Mouse (Mus musculus): ENCODE data around the gene Vmn1r46. TPM values are rescaled to one million over a fixed set of nuclear protein-coding genes. Genes with fewer than 3 reads are reported as not detected.
"Not testable (repeated sequence)": the region's sequence is repeated elsewhere in the genome, so short reads cannot be mapped to it uniquely, and the experiment has no call there.

Vmn1r46 gene
- not detected in 2 replicates for polyA plus RNA-seq (2015; fragmentation: Nextera tagmentation; extraction: Ambion mirVana)

DNA sequence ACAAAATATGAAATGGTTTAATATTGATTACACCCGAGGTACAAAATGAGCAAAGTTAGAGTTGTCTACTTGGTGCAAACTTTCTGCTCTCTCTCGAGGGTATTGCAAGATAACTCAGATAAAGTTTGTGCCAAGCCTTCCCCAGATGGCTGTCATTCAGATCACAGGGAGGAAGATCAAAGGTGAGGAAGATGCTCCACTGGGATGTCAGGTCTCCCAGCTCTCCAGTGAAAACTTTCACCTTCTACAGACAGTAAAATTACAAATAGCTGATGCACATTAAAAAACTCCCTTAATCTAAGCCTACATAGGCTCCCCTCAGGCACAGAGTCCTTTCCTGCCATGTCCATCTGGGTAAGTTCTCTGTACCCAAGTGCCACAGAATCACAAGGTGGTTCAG is at the start of gene Vmn1r46:
TSS of gene Vmn1r46 (plus strand) at position 301 of the 400 bp plus-strand sequence.
- Histone ChIP-seq H3K27ac (no peak within 1 kb of the TSS), H3K4me2 (replicated peaks) (no peak within 1 kb of the TSS), H3K9ac (no peak within 1 kb of the TSS), H3K9me3 (peaks cover 10% of the 10 kb centered on the region; the same call in 1 of the 2 replicates), H3K36me3 (no peaks in the 10 kb centered on the region), H3K27me3 (no peaks in the 10 kb centered on the region), H3K4me1 (no peaks in the 10 kb centered on the region), H3K4me3 (no peak within 1 kb of the TSS)
- WGBS, result 73% methylated on average over 2 of the region's 2 CpGs
- ATAC-seq (ENCODE audit: low FRiP score, low read depth), result no peak

DNA sequence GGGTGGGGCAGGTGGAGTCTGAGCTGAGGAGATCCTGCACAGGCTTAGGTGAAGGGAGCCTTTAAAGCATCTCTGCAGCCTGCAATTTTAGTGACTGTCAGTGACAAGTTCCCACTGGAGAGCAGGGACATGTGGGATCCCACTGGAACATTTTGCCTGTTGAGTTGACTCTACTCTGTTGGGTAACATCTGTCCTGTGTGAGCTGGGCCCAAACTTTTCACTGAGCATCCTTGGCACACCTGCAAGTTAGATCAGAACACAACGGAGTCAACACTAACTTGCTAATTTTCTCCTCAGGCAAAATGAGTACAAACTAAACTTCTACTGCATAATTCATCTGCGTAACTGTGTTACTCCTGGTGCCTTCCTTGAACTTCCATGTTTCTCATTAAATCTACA is 28.6 kb upstream of the Vmn1r46 start, which contains the start of gene Vmn1r45:
TSS of gene Vmn1r45 (minus strand) at position 101 of the 400 bp plus-strand sequence.
- H3K36me3 ChIP-seq; ATAC-seq (ENCODE audit: low FRiP score, low read depth); H3K9ac ChIP-seq; H3K27me3 ChIP-seq; H3K9me3 ChIP-seq; H3K4me3 ChIP-seq; H3K4me2 ChIP-seq (replicated peaks); H3K4me1 ChIP-seq; H3K27ac ChIP-seq: not testable (repeated sequence)
- 85% methylated on average over 2 of the region's 2 CpGs for WGBS

- 77% methylated on average over 2 of the region's 2 CpGs for WGBS
- Histone ChIP-seq H3K4me1 (no peaks in the 10 kb centered on the region), H3K36me3 (no peaks in the 10 kb centered on the region), H3K4me3 (no peak overlapping the region), H3K9me3 (peaks cover 6% of the 10 kb centered on the region; the same call in 1 of the 2 replicates), H3K4me2 (replicated peaks) (no peak overlapping the region), H3K9ac (no peak overlapping the region), H3K27me3 (no peaks in the 10 kb centered on the region), H3K27ac (no peak overlapping the region)
- ATAC-seq (ENCODE audit: low FRiP score, low read depth), result no peak
Measured at GRCm38 (mm10) chr6:89940926-89941325, 28.2 kb upstream of the Vmn1r46 start.

DNA sequence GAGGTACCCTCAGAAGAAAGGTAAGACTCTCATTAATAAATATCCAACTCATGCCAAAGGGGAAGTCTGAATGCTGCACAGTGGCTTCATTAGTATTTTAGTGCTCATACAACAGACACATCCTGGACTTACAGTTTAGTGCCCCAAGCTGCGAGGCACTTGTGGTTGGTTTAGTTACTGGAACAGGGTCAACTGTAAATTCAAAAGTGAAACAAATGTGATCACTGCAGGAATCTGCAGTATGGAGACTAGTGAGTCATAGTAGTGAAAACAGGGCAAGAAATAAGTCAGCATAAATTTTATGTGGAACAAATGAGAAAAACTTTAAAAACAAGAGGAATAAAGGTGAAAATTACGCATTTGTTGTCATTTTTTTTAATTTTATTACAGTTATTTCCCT is 15.6 kb upstream of the Vmn1r46 start:
- H3K4me3 ChIP-seq, result no peak overlapping the region
- H3K9ac ChIP-seq, result no peak overlapping the region
- no peaks in the 10 kb centered on the region for H3K27me3 ChIP-seq
- H3K27ac ChIP-seq, result no peak overlapping the region
- H3K9me3 ChIP-seq, result peaks cover 15% of the 10 kb centered on the region; the same call in 1 of the 2 replicates
- no peak for ATAC-seq (ENCODE audit: low FRiP score, low read depth)
- H3K4me1 ChIP-seq, result no peaks in the 10 kb centered on the region
- H3K36me3 ChIP-seq, result no peaks in the 10 kb centered on the region
- H3K4me2 ChIP-seq (replicated peaks), result no peak overlapping the region
- 74% methylated on average over 2 of the region's 2 CpGs for WGBS

DNA sequence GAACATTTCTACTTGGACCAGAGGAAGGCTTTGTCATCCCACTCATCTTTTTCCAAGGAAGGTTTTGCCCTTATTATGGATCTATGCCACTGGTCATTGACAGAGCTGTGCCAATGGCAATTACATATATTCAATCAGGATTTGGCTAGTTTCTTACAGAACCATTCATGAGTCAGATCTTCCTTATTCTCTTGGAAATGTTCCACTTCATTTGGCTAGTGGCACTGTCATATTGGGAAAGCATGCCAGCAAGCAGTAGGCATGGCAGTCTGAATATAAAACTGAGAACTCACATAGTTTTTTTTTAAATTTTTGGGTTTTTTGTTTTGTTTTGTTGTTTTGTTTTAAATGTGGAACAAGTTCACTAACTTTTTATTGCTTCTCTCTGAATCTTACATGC is 2.8 kb upstream of the Vmn1r46 start:
- H3K27ac ChIP-seq, result no peak overlapping the region
- no peaks in the 10 kb centered on the region for H3K27me3 ChIP-seq
- no peaks in the 10 kb centered on the region; the same call in 1 of the 2 replicates for H3K9me3 ChIP-seq
- H3K9ac ChIP-seq, result no peak overlapping the region
- no peak overlapping the region for H3K4me3 ChIP-seq
- no peaks in the 10 kb centered on the region for H3K4me1 ChIP-seq
- no peak overlapping the region for H3K4me2 ChIP-seq (replicated peaks)
- H3K36me3 ChIP-seq, result no peaks in the 10 kb centered on the region
- no peak for ATAC-seq (ENCODE audit: low FRiP score, low read depth)

- Histone ChIP-seq H3K4me3 (no peak overlapping the region), H3K4me2 (replicated peaks) (no peak overlapping the region), H3K27me3 (no peaks in the 10 kb centered on the region), H3K4me1 (no peaks in the 10 kb centered on the region), H3K36me3 (no peaks in the 10 kb centered on the region), H3K9ac (no peak overlapping the region), H3K27ac (no peak overlapping the region), H3K9me3 (peaks cover 8% of the 10 kb centered on the region; the same call in 1 of the 2 replicates)
- ATAC-seq (ENCODE audit: low FRiP score, low read depth), result no peak
- 41% methylated on average over 1 of the region's 1 CpGs for WGBS
Measured at GRCm38 (mm10) chr6:89985989-89986388, 16.9 kb downstream of the Vmn1r46 start.

- H3K4me2 ChIP-seq (replicated peaks); H3K27me3 ChIP-seq; H3K36me3 ChIP-seq; H3K9ac ChIP-seq; H3K27ac ChIP-seq; H3K4me3 ChIP-seq; H3K4me1 ChIP-seq; ATAC-seq (ENCODE audit: low FRiP score, low read depth); H3K9me3 ChIP-seq: not testable (repeated sequence)
- 97% methylated on average over 1 of the region's 1 CpGs for WGBS
Measured at GRCm38 (mm10) chr6:90015847-90016246, 46.7 kb downstream of the Vmn1r46 start, which contains the start of gene Vmn1r47. Gene Vmn1r47 (plus strand): TSS chr6:90016147.

Other genes with a start within 250 kb of the Vmn1r46 start
- gene Vmn1r41, start 228.5 kb upstream of the Vmn1r46 start, polyA plus RNA-seq (2015; fragmentation: Nextera tagmentation; extraction: Ambion mirVana), result not detected in 2 replicates
- gene Vmn1r42, start 92.9 kb upstream of the Vmn1r46 start, polyA plus RNA-seq (2015; fragmentation: Nextera tagmentation; extraction: Ambion mirVana), result not detected in 2 replicates
- gene Vmn1r43, start 92.9 kb upstream of the Vmn1r46 start, polyA plus RNA-seq (2015; fragmentation: Nextera tagmentation; extraction: Ambion mirVana), result not detected in 2 replicates
- not detected in 2 replicates for gene Vmn1r44, start 85.7 kb upstream of the Vmn1r46 start, polyA plus RNA-seq (2015; fragmentation: Nextera tagmentation; extraction: Ambion mirVana)
- not detected in 2 replicates for gene Vmn1r45, start 28.7 kb upstream of the Vmn1r46 start, polyA plus RNA-seq (2015; fragmentation: Nextera tagmentation; extraction: Ambion mirVana)
- not detected in 2 replicates for gene Vmn1r47, start 46.8 kb downstream of the Vmn1r46 start, polyA plus RNA-seq (2015; fragmentation: Nextera tagmentation; extraction: Ambion mirVana)
- not detected in 2 replicates for gene Vmn1r48, start 67.5 kb downstream of the Vmn1r46 start, polyA plus RNA-seq (2015; fragmentation: Nextera tagmentation; extraction: Ambion mirVana)
- not detected in 2 replicates for gene Vmn1r49, start 109.2 kb downstream of the Vmn1r46 start, polyA plus RNA-seq (2015; fragmentation: Nextera tagmentation; extraction: Ambion mirVana)
- gene Vmn1r50, start 132.1 kb downstream of the Vmn1r46 start, polyA plus RNA-seq (2015; fragmentation: Nextera tagmentation; extraction: Ambion mirVana), result not detected in 2 replicates
- not detected in 2 replicates for gene Vmn1r51, start 153.3 kb downstream of the Vmn1r46 start, polyA plus RNA-seq (2015; fragmentation: Nextera tagmentation; extraction: Ambion mirVana)
- gene Vmn1r52, start 205.5 kb downstream of the Vmn1r46 start, polyA plus RNA-seq (2015; fragmentation: Nextera tagmentation; extraction: Ambion mirVana), result not detected in 2 replicates
- not detected in 2 replicates for gene V1ra8, start 233.5 kb downstream of the Vmn1r46 start, polyA plus RNA-seq (2015; fragmentation: Nextera tagmentation; extraction: Ambion mirVana)

Data from limb, embryonic 13.5 days (tissue).